Mouse (Mus musculus): ENCODE data around the gene Hcfc1.

Hcfc1 gene

DNA sequence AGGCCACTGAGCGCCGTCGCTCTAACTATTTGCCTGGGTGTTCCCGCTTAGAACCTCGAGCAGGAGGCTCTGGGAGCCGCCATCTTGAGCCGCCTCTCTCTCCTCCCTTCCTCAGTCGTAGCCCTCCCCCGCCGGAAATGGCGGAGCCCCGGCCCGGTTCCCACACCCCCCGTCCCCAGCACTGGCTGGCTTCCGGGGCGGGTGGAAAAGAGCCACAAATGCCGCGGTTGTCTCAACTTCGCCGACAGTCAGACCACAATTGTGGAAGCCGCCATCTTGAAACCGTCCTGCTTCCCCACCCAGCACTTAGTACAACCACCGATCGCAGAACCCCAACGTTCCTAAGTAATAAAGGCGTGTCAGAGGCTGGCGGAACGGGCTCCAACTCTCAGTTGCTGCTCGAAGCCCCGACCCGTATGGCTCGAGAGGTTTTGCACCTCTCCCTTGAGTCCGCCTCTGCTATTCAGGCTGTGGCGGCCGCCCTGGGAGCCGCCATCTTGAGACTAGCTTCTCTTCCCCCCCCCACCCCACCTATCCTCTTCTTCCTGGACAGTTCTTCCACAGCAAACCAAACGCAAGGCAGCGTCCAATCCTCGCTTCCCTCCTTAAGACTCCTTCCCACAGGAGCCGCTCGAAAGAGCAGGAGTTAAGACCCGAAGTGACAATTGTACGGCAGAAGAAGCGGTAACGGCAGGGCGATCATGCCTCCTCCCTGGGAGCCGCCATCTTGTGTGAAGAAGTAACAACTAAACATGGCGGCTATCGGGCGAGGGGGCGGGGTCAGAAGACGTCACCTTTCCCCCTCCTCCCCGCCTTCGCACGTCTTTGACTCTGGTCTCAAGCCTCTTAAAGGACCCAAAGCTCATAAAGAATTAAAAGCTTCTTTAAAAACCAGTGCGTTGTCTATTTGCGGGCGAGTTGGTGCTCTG lies at the start of gene Hcfc1:
Hcfc1 (minus strand) TSS at position 110 of the 929 bp plus-strand sequence.
- in situ Hi-C loops (cut with MboI; ENCODE audit: low pct_unique_long_range_greater_than_20kb in 1 of 2, low sequenced_read_pairs in 2 of 2, unreplicated experiment in 1 of 2), result loop anchor here in 1 of 2 experiments (25.0 kb wide), 1 partner anchor 96 kb away; no protein-coding TSS in a partner anchor

DNA sequence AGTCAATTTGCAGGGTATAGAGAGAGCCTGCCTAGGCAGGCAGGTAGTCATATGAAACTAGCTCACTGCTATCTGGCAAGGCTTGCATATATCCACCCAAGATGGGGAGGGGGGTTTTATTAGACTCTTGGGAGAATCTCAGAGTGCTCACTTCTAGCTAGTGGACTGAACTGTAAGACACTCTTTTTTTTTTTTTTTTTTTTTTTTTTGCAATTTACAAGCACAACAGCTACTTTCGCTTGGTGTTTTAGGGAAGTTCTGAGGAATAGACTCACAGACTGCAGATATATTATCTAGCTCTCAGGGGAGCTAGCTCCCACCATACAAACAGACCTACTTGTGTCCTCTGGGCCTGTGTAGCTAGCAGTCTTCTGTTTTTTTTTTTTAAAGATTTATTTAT lies 48.4 kb upstream of the Hcfc1 start:
- in situ Hi-C loops (cut with MboI; ENCODE audit: low pct_unique_long_range_greater_than_20kb in 1 of 2, low sequenced_read_pairs in 2 of 2, unreplicated experiment in 1 of 2), result no loop called here

DNA sequence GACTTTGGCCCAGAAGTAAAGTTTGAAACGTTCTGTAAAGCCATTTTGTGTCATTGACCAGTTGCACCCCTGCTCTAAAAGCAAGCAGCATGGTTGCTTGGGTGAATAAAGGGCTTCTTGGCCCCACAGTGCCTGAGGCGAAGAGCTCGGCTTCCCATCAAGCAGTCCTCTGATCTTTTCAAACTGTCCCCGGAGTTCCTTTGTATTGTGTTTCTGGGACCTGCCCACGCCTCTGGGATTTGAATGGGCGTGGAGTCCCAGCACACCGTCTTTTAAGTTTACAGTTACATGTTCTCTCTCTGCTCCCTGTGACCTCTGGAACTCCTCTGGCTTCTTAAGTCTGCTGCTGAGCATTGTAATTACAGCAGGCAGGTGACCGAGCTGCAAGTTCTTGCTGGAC lies 41.9 kb upstream of the Hcfc1 start:
- in situ Hi-C loops (cut with MboI; ENCODE audit: low pct_unique_long_range_greater_than_20kb in 1 of 2, low sequenced_read_pairs in 2 of 2, unreplicated experiment in 1 of 2), result no loop called here

DNA sequence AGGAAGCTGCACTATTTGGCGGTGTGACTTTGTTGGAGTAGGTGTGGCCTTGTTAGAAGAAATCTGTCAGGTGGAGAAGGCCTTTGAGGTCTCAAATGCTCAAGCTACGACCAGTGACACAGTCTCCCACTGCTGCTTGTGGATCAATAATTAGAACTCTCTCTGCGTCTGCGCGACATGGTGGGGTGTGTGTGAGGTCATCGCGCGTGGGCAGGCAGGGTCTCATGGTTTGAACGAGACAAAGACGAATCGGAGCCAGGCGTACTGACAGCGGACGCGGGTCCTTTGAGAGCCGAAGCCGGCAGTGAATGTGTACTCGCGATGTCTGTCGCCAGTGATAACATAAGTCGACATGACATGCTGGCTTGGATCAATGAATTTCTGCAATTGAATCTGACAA lies 40.2 kb upstream of the Hcfc1 start:
- in situ Hi-C loops (cut with MboI; ENCODE audit: low pct_unique_long_range_greater_than_20kb in 1 of 2, low sequenced_read_pairs in 2 of 2, unreplicated experiment in 1 of 2), result no loop called here

GRCm38 (mm10) chrX:74003644-74004043 lies 37.5 kb upstream of the Hcfc1 start:
- in situ Hi-C loops (cut with MboI; ENCODE audit: low pct_unique_long_range_greater_than_20kb in 1 of 2, low sequenced_read_pairs in 2 of 2, unreplicated experiment in 1 of 2), result no loop called here

- in situ Hi-C loops (cut with MboI; ENCODE audit: low pct_unique_long_range_greater_than_20kb in 1 of 2, low sequenced_read_pairs in 2 of 2, unreplicated experiment in 1 of 2), result no loop called here
These were observed 34.9 kb upstream of the Hcfc1 start for GRCm38 (mm10) chrX:74001024-74001423.

DNA sequence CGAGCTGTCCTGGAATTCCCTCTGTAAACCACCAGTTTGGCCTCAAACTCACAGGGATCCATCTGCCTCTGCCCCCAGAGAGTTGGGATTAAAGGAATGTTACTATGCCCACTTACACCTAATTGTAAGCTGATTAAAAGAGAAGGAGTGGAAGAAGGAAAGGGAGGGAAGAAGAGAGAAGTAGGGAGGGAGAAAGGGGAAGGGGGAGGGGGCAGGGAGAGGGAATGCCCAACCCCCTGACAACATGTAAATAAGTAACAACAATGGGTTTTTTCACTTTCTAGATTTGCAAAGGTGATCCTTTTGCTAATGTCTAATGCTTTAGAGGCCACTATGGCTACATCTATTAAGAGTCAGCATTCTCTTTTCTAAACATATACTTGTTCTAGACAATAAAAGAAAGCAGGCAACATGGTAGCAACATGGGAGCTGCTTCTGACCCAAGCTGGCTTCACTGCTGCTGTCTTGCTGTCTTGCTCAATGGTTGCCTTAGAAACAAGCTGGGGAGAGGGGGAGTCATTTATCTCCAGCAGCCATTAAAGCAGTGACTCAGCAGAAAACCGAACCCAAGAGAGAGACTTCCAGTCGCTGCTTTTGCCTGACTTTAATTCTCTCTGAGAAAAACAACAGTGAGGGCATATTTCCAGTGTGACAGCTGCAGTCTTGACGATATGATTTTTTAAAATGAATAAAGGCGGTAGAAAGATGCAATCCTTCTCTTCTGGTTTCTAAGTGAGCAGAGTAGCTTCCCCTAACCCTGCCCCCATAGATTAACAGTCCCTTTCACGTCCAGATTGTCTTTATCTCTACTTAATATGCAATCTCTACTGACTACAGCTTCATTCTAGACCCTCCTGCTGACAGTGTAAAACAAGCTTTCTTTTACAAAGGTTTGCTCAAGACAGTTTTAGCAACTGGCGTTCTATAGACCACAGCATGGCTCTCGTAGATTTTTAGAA lies 33.0 kb upstream of the Hcfc1 start:
- in situ Hi-C loops (cut with MboI; ENCODE audit: low pct_unique_long_range_greater_than_20kb in 1 of 2, low sequenced_read_pairs in 2 of 2, unreplicated experiment in 1 of 2), result no loop called here

DNA sequence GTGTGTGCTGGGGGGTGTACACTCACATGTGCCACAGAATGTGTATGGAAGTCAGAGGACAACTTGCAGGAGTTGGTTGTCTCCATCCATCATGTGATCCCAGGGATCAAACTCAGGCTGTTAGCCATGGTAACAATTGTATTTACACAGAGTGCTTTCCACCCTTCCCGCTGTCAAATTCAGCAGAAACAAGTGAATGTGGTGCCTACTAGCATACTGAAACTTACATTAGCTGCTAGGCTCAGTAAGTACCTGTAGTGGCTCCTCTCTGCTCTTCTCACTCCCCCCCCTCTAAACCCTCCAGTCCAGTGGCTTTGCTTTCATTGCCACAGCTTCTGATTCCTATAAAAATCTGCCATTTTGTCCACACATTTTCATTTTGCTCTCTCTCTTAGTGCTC lies 11.6 kb upstream of the Hcfc1 start:
- in situ Hi-C loops (cut with MboI; ENCODE audit: low pct_unique_long_range_greater_than_20kb in 1 of 2, low sequenced_read_pairs in 2 of 2, unreplicated experiment in 1 of 2), result no loop called here

DNA sequence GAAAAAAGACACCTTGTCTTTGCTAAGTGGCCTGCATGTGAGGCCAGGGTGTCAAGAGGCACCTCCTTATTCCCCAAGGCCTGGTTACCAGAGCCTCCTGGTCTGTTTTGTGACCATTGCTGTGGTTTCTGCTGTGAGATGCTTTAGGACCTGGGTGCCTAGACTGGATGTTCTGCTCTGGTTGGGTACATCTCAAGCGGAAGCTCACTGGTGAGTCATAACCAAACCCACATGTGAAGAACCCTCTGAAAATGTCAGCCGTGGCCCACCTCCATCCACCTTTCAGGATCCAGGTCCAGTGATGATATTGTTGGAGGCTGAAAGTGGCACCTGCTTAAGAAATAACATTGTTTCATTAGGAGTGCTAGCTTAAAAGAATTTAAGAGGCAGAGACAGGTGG lies 10.1 kb upstream of the Hcfc1 start:
- in situ Hi-C loops (cut with MboI; ENCODE audit: low pct_unique_long_range_greater_than_20kb in 1 of 2, low sequenced_read_pairs in 2 of 2, unreplicated experiment in 1 of 2), result no loop called here

- in situ Hi-C loops (cut with MboI; ENCODE audit: low pct_unique_long_range_greater_than_20kb in 1 of 2, low sequenced_read_pairs in 2 of 2, unreplicated experiment in 1 of 2), result loop anchor here in 1 of 2 experiments (25.0 kb wide), 1 partner anchor 90 kb away; no protein-coding TSS in a partner anchor
These were observed 6.6 kb upstream of the Hcfc1 start for GRCm38 (mm10) chrX:73972774-73973173.

DNA sequence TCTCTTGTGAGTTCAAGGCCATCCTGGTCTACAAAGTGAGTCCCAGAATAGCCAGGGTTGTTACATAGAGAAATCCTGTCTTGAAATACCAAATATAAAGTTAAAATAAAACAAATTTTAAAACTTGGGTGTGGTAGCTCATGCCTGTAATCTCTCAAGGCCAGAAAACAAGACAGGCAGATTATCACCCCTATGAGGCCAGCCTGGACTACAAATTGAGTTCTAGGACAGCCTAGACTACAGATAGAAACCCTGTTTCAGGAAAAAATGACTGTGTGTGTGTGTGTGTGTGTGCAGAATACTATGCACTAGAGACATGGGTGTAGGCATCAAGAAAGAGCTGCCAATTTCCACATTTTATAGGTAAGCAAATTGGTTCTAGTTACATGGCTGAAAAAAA lies 4.6 kb upstream of the Hcfc1 start:
- in situ Hi-C loops (cut with MboI; ENCODE audit: low pct_unique_long_range_greater_than_20kb in 1 of 2, low sequenced_read_pairs in 2 of 2, unreplicated experiment in 1 of 2), result loop anchor here in 1 of 2 experiments (25.0 kb wide), 1 partner anchor 92 kb away; no protein-coding TSS in a partner anchor

DNA sequence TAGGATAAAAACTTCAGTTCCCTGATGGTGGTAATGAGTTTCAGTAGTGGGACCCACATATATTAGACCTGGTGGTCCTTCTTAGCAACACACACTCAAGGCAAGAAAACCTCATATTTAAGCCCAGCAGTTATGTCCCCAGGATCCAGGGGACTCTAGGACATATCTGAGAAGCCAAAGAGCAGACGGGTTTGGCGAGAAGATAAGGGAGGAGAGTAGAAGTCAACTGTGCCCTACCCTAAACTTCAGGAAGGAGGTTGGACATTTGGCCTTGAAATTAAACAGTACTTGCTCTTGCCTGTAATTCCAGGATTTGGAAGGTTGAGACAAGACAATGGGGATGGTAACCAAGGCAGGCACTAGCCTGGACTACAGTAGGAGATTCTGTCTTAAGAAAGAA lies 3.6 kb upstream of the Hcfc1 start:
- in situ Hi-C loops (cut with MboI; ENCODE audit: low pct_unique_long_range_greater_than_20kb in 1 of 2, low sequenced_read_pairs in 2 of 2, unreplicated experiment in 1 of 2), result loop anchor here in 1 of 2 experiments (25.0 kb wide), 1 partner anchor 93 kb away; no protein-coding TSS in a partner anchor

GRCm38 (mm10) chrX:73969167-73969566 lies 3.0 kb upstream of the Hcfc1 start:
- in situ Hi-C loops (cut with MboI; ENCODE audit: low pct_unique_long_range_greater_than_20kb in 1 of 2, low sequenced_read_pairs in 2 of 2, unreplicated experiment in 1 of 2), result loop anchor here in 1 of 2 experiments (25.0 kb wide), 1 partner anchor 93 kb away; no protein-coding TSS in a partner anchor

GRCm38 (mm10) chrX:73967177-73968075 lies 1.3 kb upstream of the Hcfc1 start:
- in situ Hi-C loops (cut with MboI; ENCODE audit: low pct_unique_long_range_greater_than_20kb in 1 of 2, low sequenced_read_pairs in 2 of 2, unreplicated experiment in 1 of 2), result loop anchor here in 1 of 2 experiments (25.0 kb wide), 1 partner anchor 95 kb away; no protein-coding TSS in a partner anchor

GRCm38 (mm10) chrX:73965307-73965706 lies 850 bp downstream of the Hcfc1 start:
- in situ Hi-C loops (cut with MboI; ENCODE audit: low pct_unique_long_range_greater_than_20kb in 1 of 2, low sequenced_read_pairs in 2 of 2, unreplicated experiment in 1 of 2), result loop anchor here in 1 of 2 experiments (25.0 kb wide), 1 partner anchor 97 kb away; no protein-coding TSS in a partner anchor

- in situ Hi-C loops (cut with MboI; ENCODE audit: low pct_unique_long_range_greater_than_20kb in 1 of 2, low sequenced_read_pairs in 2 of 2, unreplicated experiment in 1 of 2), result loop anchor here in 1 of 2 experiments (25.0 kb wide), 1 partner anchor 98 kb away; no protein-coding TSS in a partner anchor
These were observed 1.8 kb downstream of the Hcfc1 start for GRCm38 (mm10) chrX:73964363-73964762.

GRCm38 (mm10) chrX:73954988-73955387 lies 11.2 kb downstream of the Hcfc1 start:
- in situ Hi-C loops (cut with MboI; ENCODE audit: low pct_unique_long_range_greater_than_20kb in 1 of 2, low sequenced_read_pairs in 2 of 2, unreplicated experiment in 1 of 2), result loop anchor here in 1 of 2 experiments (25.0 kb wide), 1 partner anchor 107 kb away; no protein-coding TSS in a partner anchor
